9 mouse cellular contexts compared by ENCODE assay signal in the genomic region with DNA sequence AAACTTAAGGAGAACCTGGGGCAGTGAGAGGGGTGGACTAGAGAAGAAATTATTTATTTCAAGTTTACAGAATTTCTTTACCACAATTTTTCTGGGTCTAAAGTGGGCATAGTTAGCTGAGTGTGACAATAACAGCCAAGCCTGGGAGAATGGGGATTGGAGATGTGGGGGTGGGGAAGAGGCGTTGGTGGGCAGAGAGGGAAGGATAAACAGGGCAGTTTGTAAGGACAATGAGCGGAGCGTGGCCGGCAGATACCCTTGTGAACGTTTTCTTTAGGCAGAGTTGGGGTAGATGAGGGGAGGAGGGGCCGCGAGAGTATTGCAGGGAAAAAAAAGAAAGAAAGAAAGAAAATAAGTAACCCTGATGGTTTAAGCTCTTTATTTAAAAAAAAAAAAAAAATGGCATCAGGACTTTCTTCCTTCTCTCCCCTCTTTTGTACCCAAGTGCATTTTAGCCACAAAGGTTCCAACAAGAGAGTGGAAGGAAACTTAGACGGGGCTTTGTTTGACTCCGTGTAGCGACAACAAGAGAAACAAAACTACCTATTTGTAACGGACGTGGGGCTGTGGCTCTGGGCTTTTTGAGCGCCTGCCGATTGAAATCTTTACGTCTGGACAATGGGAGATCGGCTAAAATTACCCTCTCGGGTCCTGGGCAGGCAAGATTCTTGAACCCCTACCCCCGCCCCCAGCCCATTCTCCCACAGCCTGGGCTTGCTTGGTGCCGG. TPM values are rescaled to one million over a fixed set of nuclear protein-coding genes. Genes with fewer than 3 reads are reported as not detected.
DNase-seq lines count a peak whose midpoint lies in the region; ATAC-seq and TF ChIP-seq lines count a peak whose summit lies in the region.
"Had no signal": no experiment of that assay in that cellular context is flagged by ENCODE, and none has a peak within 500 bp of the region (broad histone marks: within the 10 kb centered on the region; RNA-seq: fewer than 3 reads in every experiment).

No protein-coding gene starts in this region.

- no peak for TF ChIP-seq EP300 in stomach, postnatal 0 days (optimal IDR thresholded peaks at IDR 0.05)

- H3K9ac ChIP-seq in forebrain, embryonic 13.5 days, result peak overlapping the region; percentile 77
- H3K9ac ChIP-seq in liver, embryonic 13.5 days, result no peak overlapping the region
- H3K9ac ChIP-seq in stomach, postnatal 0 days (ENCODE audit: low read length), result peak overlapping the region; percentile 54

- under 1% methylated on average over 19 of the region's 19 CpGs for WGBS in forebrain, embryonic 13.5 days
- WGBS in liver, embryonic 13.5 days (ENCODE audit: insufficient replicate concordance), result 3% methylated on average over 19 of the region's 19 CpGs
- 10% methylated on average over 19 of the region's 19 CpGs for WGBS in stomach, postnatal 0 days

- peak overlapping the region; percentile 19; the same call in 1 of the 2 replicates for H3K4me3 ChIP-seq in testis, adult 2 months (ENCODE audit: control insufficient read depth, low read depth, low read length)
- H3K4me3 ChIP-seq in forebrain, embryonic 13.5 days, result peak overlapping the region; percentile 60
- no peak overlapping the region; the same call in 1 of the 2 replicates for H3K4me3 ChIP-seq in liver, embryonic 13.5 days (replicated peaks)
- H3K4me3 ChIP-seq in stomach, postnatal 0 days (ENCODE audit: low read depth, low read length), result peak overlapping the region; percentile 63

- no peak overlapping the region for H3K27ac ChIP-seq in testis, adult 2 months (ENCODE audit: control insufficient read depth, insufficient read depth, low read depth, low read length)
- peak overlapping the region; percentile 100 for H3K27ac ChIP-seq in forebrain, embryonic 13.5 days
- no peak overlapping the region for H3K27ac ChIP-seq in liver, embryonic 13.5 days
- peak overlapping the region; percentile 91 for H3K27ac ChIP-seq in stomach, postnatal 0 days (replicated peaks)
- H3K27ac ChIP-seq: macrophage had no signal

- ATAC-seq in forebrain, embryonic 13.5 days, result no peak
- ATAC-seq in liver, embryonic 13.5 days (ENCODE audit: low read depth), result no peak
- no peak for ATAC-seq in stomach, postnatal 0 days (ENCODE audit: low FRiP score, low TSS enrichment)

- H3K4me2 ChIP-seq in forebrain, embryonic 13.5 days, result peak overlapping the region; percentile 74
- H3K4me2 ChIP-seq in liver, embryonic 13.5 days, result 0 out of 2 replicates have a peak overlapping the region, but pooled peaks have one; percentile 12
- H3K4me2 ChIP-seq in stomach, postnatal 0 days (replicated peaks; ENCODE audit: low read depth), result peak overlapping the region; percentile 55

- peaks cover 21% of the 10 kb centered on the region for H3K4me1 ChIP-seq in testis, adult 2 months (ENCODE audit: control insufficient read depth, insufficient read depth, low read length)
- peaks cover 62% of the 10 kb centered on the region for H3K4me1 ChIP-seq in forebrain, embryonic 13.5 days
- peaks cover 14% of the 10 kb centered on the region for H3K4me1 ChIP-seq in liver, embryonic 13.5 days (replicated peaks)
- no peaks in the 10 kb centered on the region for H3K4me1 ChIP-seq in stomach, postnatal 0 days (replicated peaks; ENCODE audit: control insufficient read depth, insufficient read depth)

- H3K9me3 ChIP-seq in forebrain, embryonic 13.5 days (replicated peaks), result no peaks in the 10 kb centered on the region
- no peaks in the 10 kb centered on the region for H3K9me3 ChIP-seq in liver, embryonic 13.5 days (replicated peaks)
- no peaks in the 10 kb centered on the region for H3K9me3 ChIP-seq in stomach, postnatal 0 days (ENCODE audit: control insufficient read depth, low read length)

- DNase-seq in testis, postnatal 10 days (ENCODE audit: low spot score), result no peak
- no peak for DNase-seq in liver, embryonic 13.5 days
- no peak for DNase-seq in stomach, postnatal 0 days (ENCODE audit: low spot score)
- no peak for DNase-seq in frontal cortex, postnatal 36 days (ENCODE audit: low spot score in 2 of 2)
- DNase-seq in left cerebral cortex, adult 18-20 months (ENCODE audit: low spot score in 2 of 2), result no peak
- DNase-seq in urinary bladder, postnatal 36 days (ENCODE audit: low spot score in 2 of 2), result no peak

- peaks cover 7% of the 10 kb centered on the region for H3K27me3 ChIP-seq in testis, adult 2 months (ENCODE audit: control insufficient read depth, insufficient read depth, low read length)
- H3K27me3 ChIP-seq in forebrain, embryonic 13.5 days, result no peaks in the 10 kb centered on the region
- H3K27me3 ChIP-seq in liver, embryonic 13.5 days, result peaks cover 95% of the 10 kb centered on the region
- H3K27me3 ChIP-seq in stomach, postnatal 0 days (ENCODE audit: control insufficient read depth, insufficient read depth, low read length), result peaks cover 5% of the 10 kb centered on the region; the same call in 1 of the 2 replicates

- H3K36me3 ChIP-seq in testis, adult 2 months (ENCODE audit: control insufficient read depth, insufficient read depth, low read length), result no peaks in the 10 kb centered on the region
- peaks cover 5% of the 10 kb centered on the region; the same call in 1 of the 2 replicates for H3K36me3 ChIP-seq in forebrain, embryonic 13.5 days (ENCODE audit: poor library complexity, severe bottlenecking)
- H3K36me3 ChIP-seq in liver, embryonic 13.5 days, result no peaks in the 10 kb centered on the region
- no peaks in the 10 kb centered on the region for H3K36me3 ChIP-seq in stomach, postnatal 0 days (ENCODE audit: control insufficient read depth, insufficient read depth, low read length)

- no peak for TF ChIP-seq CTCF in testis, adult 2 months (IDR thresholded peaks at IDR 0.05; ENCODE audit: control insufficient read depth, insufficient read depth, insufficient replicate concordance, low read depth, low read length)
- TF ChIP-seq CTCF in stomach, postnatal 0 days (IDR thresholded peaks at IDR 0.05; ENCODE audit: low read depth), result no peak

- no peak for TF ChIP-seq POLR2A in testis, adult 2 months (IDR thresholded peaks at IDR 0.05; ENCODE audit: control insufficient read depth, low read depth, low read length)

RNA-seq across cellular contexts. Expression of gene Sox2, which starts 1.9 kb away (rescaled TPM):
- polyA plus RNA-seq in testis, adult 2 months (2012; rRNA removed), result 0.05 TPM in 1 of 2 replicates, not detected in the other
- 41.3 and 48.4 TPM in 2 replicates for polyA plus RNA-seq in forebrain, embryonic 13.5 days (2015; fragmentation: Nextera tagmentation; extraction: Ambion mirVana)
- polyA plus RNA-seq in liver, embryonic 13.5 days (2015; fragmentation: Nextera tagmentation; extraction: Ambion mirVana), result not detected in 2 replicates
- 11.6 and 14.7 TPM in 2 replicates for polyA plus RNA-seq in stomach, postnatal 0 days (2015; fragmentation: Nextera tagmentation; extraction: Ambion mirVana)
- total RNA-seq in left cerebral cortex, adult 18-20 months (2021), result 10 to 100 TPM; 43.8 to 46.5 TPM
- polyA plus RNA-seq: macrophage had no signal

Comparison
In these comparisons a context has a peak if more than half of its experiments do, and no peak if none do; other contexts are left out.
1. H3K27ac ChIP-seq: peak in forebrain, embryonic 13.5 days (single experiment) and stomach, postnatal 0 days (single experiment); none in testis, adult 2 months (single experiment) and liver, embryonic 13.5 days (single experiment).
2. H3K4me2 ChIP-seq: peak in every context shown above with its lines; median percentile 74 in forebrain, embryonic 13.5 days; 55 in stomach, postnatal 0 days; 12 in liver, embryonic 13.5 days.
3. RNA of gene Sox2, which starts 1.9 kb away (polyA plus RNA-seq): 41.3 to 48.4 TPM in forebrain, embryonic 13.5 days and 11.6 to 14.7 TPM in stomach, postnatal 0 days; 0.05 TPM in testis, adult 2 months and not detected in liver, embryonic 13.5 days; every median in the first group is over 10 times any median in the second.